ENCODE assay signal across 8 mouse cellular contexts in the genomic region with DNA sequence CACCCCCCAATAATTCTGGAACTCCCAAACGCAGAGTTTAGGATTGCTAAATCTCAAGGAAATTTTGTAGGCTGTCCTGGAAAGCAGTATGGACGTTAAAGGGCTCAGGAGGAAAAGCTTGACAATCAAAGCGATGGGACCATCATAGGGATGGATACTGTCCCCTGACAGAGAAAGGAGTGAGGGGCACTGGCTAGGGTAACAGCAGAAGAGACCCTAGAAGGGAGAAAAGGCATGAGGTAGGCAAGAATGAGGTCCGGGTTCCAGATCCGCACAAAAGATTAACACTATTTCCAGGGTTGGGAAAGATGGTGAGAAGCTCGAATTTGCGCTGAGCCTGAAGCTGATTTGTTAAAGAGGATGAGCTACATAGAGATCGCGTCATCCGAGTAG. TPM values are rescaled to one million over a fixed set of nuclear protein-coding genes. Genes with fewer than 3 reads are reported as not detected.
DNase-seq lines count a peak whose midpoint lies in the region; ATAC-seq lines count a peak whose summit lies in the region.

No protein-coding gene starts in this region.

- peak overlapping the region; percentile 63 for H3K9ac ChIP-seq in kidney, embryonic 15.5 days
- peak overlapping the region; percentile 83 for H3K9ac ChIP-seq in hindbrain, embryonic 14.5 days
- H3K9ac ChIP-seq in midbrain, embryonic 14.5 days (replicated peaks; ENCODE audit: low read length), result peak overlapping the region; percentile 78

- no peak for DNase-seq in kidney, postnatal 4 days
- DNase-seq in hindbrain, embryonic 14.5 days (ENCODE audit: low spot score), result no peak
- peak; percentile 20 for DNase-seq in midbrain, embryonic 14.5 days
- DNase-seq in gastrocnemius, adult 8-10 months (ENCODE audit: low spot score in 2 of 2), result no peak

- 8% methylated on average over 10 of the region's 10 CpGs for WGBS in kidney, embryonic 15.5 days
- 7% methylated on average over 10 of the region's 10 CpGs for WGBS in hindbrain, embryonic 14.5 days
- WGBS in midbrain, embryonic 14.5 days, result 9% methylated on average over 10 of the region's 10 CpGs

- peak overlapping the region; percentile 93 for H3K4me2 ChIP-seq in kidney, embryonic 15.5 days
- peak overlapping the region; percentile 100 for H3K4me2 ChIP-seq in hindbrain, embryonic 14.5 days (replicated peaks)
- H3K4me2 ChIP-seq in midbrain, embryonic 14.5 days (ENCODE audit: low read length), result peak overlapping the region; percentile 82

- H3K27me3 ChIP-seq in kidney, embryonic 15.5 days, result no peaks in the 10 kb centered on the region
- H3K27me3 ChIP-seq in hindbrain, embryonic 14.5 days (ENCODE audit: control insufficient read depth, insufficient read depth, low read length), result no peaks in the 10 kb centered on the region
- no peaks in the 10 kb centered on the region for H3K27me3 ChIP-seq in midbrain, embryonic 14.5 days (ENCODE audit: control insufficient read depth, insufficient read depth, low read length)

- H3K27ac ChIP-seq in kidney, embryonic 15.5 days, result peak overlapping the region; percentile 90
- peak overlapping the region; percentile 89 for H3K27ac ChIP-seq in brown adipose tissue, adult 24 weeks (replicated peaks; ENCODE audit: low read depth, low read length)
- peak overlapping the region; percentile 95 for H3K27ac ChIP-seq in hindbrain, embryonic 14.5 days
- H3K27ac ChIP-seq in midbrain, embryonic 14.5 days (replicated peaks; ENCODE audit: low read depth, low read length), result peak overlapping the region; percentile 92

- peak; percentile 1; the same call in 1 of the 2 replicates for ATAC-seq in kidney, embryonic 15.5 days (replicated peaks; ENCODE audit: low FRiP score)
- no peak for ATAC-seq in hindbrain, embryonic 14.5 days (ENCODE audit: low FRiP score)
- peak; percentile 35; the same call in 1 of the 2 replicates for ATAC-seq in midbrain, embryonic 14.5 days (ENCODE audit: low FRiP score, low TSS enrichment)
- ATAC-seq in activated CD4-positive, CD25-positive, alpha-beta regulatory T cell, adult 4 months, result no peak
- no peak for ATAC-seq in cerebellum, adult (ENCODE audit: insufficient number of reproducible peaks, low FRiP score, low TSS enrichment)

- no peaks in the 10 kb centered on the region for H3K9me3 ChIP-seq in kidney, embryonic 15.5 days (replicated peaks)
- no peaks in the 10 kb centered on the region for H3K9me3 ChIP-seq in hindbrain, embryonic 14.5 days (ENCODE audit: control insufficient read depth, low read length)
- no peaks in the 10 kb centered on the region for H3K9me3 ChIP-seq in midbrain, embryonic 14.5 days (ENCODE audit: control insufficient read depth, low read length)

- H3K4me3 ChIP-seq in kidney, embryonic 15.5 days (replicated peaks), result peak overlapping the region; percentile 73
- H3K4me3 ChIP-seq in brown adipose tissue, adult 24 weeks (ENCODE audit: insufficient read depth, low read depth, low read length), result peak overlapping the region; percentile 61
- H3K4me3 ChIP-seq in hindbrain, embryonic 14.5 days (replicated peaks; ENCODE audit: low read length), result peak overlapping the region; percentile 76
- H3K4me3 ChIP-seq in midbrain, embryonic 14.5 days (replicated peaks; ENCODE audit: low read depth, low read length), result peak overlapping the region; percentile 60

- peaks cover 16% of the 10 kb centered on the region for H3K4me1 ChIP-seq in kidney, embryonic 15.5 days
- H3K4me1 ChIP-seq in brown adipose tissue, adult 24 weeks (ENCODE audit: control insufficient read depth, insufficient read depth, insufficient read length, low read length), result peaks cover 15% of the 10 kb centered on the region
- H3K4me1 ChIP-seq in hindbrain, embryonic 14.5 days (replicated peaks; ENCODE audit: control insufficient read depth, insufficient read depth, low read length), result peaks cover 19% of the 10 kb centered on the region
- H3K4me1 ChIP-seq in midbrain, embryonic 14.5 days (ENCODE audit: control insufficient read depth, insufficient read depth, low read length), result peaks cover 12% of the 10 kb centered on the region

- H3K36me3 ChIP-seq in kidney, embryonic 15.5 days, result 0 out of 2 replicates have a peak, but pooled peaks cover 4% of the 10 kb centered on the region
- peaks cover 7% of the 10 kb centered on the region; the same call in 1 of the 2 replicates for H3K36me3 ChIP-seq in hindbrain, embryonic 14.5 days (replicated peaks; ENCODE audit: control insufficient read depth, insufficient read depth)
- H3K36me3 ChIP-seq in midbrain, embryonic 14.5 days (ENCODE audit: control insufficient read depth, insufficient read depth, low read length), result no peaks in the 10 kb centered on the region

RNA-seq across cellular contexts. Expression of a gene that starts 5.5 kb away (rescaled TPM):
- 5.2 and 6.6 TPM in 2 replicates for polyA plus RNA-seq in kidney, embryonic 15.5 days (2015; fragmentation: Nextera tagmentation; extraction: Ambion mirVana)
- 1.8 TPM in 1 of 2 replicates, not detected in the other for polyA plus RNA-seq in brown adipose tissue, adult 24 weeks (2012; ENCODE audit: insufficient read depth, insufficient read length, missing spikeins)
- 3.1 and 3.2 TPM in 2 replicates for polyA plus RNA-seq in hindbrain, embryonic 14.5 days (2014; fragmentation: Nextera tagmentation; extraction: Ambion mirVana)
- polyA plus RNA-seq in midbrain, embryonic 14.5 days (2014; fragmentation: Nextera tagmentation; extraction: Ambion mirVana), result 3.2 and 3.4 TPM in 2 replicates
- polyA plus RNA-seq in activated CD4-positive, CD25-positive, alpha-beta regulatory T cell, adult 4 months (2017; shearing (Covaris generic)), result 10 to 100 TPM; 22.7 to 24.1 TPM
- 1 to 10 TPM; 1.6 to 3.2 (median 1.8) TPM for total RNA-seq in gastrocnemius, adult 8-10 months (2022)

RNA-seq across cellular contexts. Expression of a gene that starts 6.5 kb away (rescaled TPM):
- not detected in 2 replicates for polyA plus RNA-seq in kidney, embryonic 15.5 days (2015; fragmentation: Nextera tagmentation; extraction: Ambion mirVana)
- polyA plus RNA-seq in brown adipose tissue, adult 24 weeks (2012; ENCODE audit: insufficient read depth, insufficient read length, missing spikeins), result not detected in 2 replicates
- 0.82 and 1.6 TPM in 2 replicates for polyA plus RNA-seq in hindbrain, embryonic 14.5 days (2014; fragmentation: Nextera tagmentation; extraction: Ambion mirVana)
- not detected in 2 replicates for polyA plus RNA-seq in midbrain, embryonic 14.5 days (2014; fragmentation: Nextera tagmentation; extraction: Ambion mirVana)
- polyA plus RNA-seq in activated CD4-positive, CD25-positive, alpha-beta regulatory T cell, adult 4 months (2017; shearing (Covaris generic)), result 1 to 10 TPM; 1.7 to 3.5 TPM
- total RNA-seq in gastrocnemius, adult 8-10 months (2022), result not detected

RNA-seq across cellular contexts. Expression of a gene that starts 13.7 kb away (rescaled TPM):
- polyA plus RNA-seq in kidney, embryonic 15.5 days (2015; fragmentation: Nextera tagmentation; extraction: Ambion mirVana), result 2.9 and 3.5 TPM in 2 replicates
- 0.71 and 2.5 TPM in 2 replicates for polyA plus RNA-seq in brown adipose tissue, adult 24 weeks (2012; ENCODE audit: insufficient read depth, insufficient read length, missing spikeins)
- 17.4 and 21.7 TPM in 2 replicates for polyA plus RNA-seq in hindbrain, embryonic 14.5 days (2014; fragmentation: Nextera tagmentation; extraction: Ambion mirVana)
- 15.7 and 17.5 TPM in 2 replicates for polyA plus RNA-seq in midbrain, embryonic 14.5 days (2014; fragmentation: Nextera tagmentation; extraction: Ambion mirVana)
- polyA plus RNA-seq in activated CD4-positive, CD25-positive, alpha-beta regulatory T cell, adult 4 months (2017; shearing (Covaris generic)), result 10 to 100 TPM; 10.6 to 14.6 TPM
- total RNA-seq in gastrocnemius, adult 8-10 months (2022), result under 1 TPM; 0.29 to 0.89 (median 0.46) TPM

RNA-seq across cellular contexts. Expression of a gene that starts 24.2 kb away (rescaled TPM):
- polyA plus RNA-seq in kidney, embryonic 15.5 days (2015; fragmentation: Nextera tagmentation; extraction: Ambion mirVana), result 7.6 and 10.2 TPM in 2 replicates
- polyA plus RNA-seq in brown adipose tissue, adult 24 weeks (2012; ENCODE audit: insufficient read depth, insufficient read length, missing spikeins), result 1.2 and 1.5 TPM in 2 replicates
- polyA plus RNA-seq in hindbrain, embryonic 14.5 days (2014; fragmentation: Nextera tagmentation; extraction: Ambion mirVana), result 5.6 and 7.7 TPM in 2 replicates
- polyA plus RNA-seq in midbrain, embryonic 14.5 days (2014; fragmentation: Nextera tagmentation; extraction: Ambion mirVana), result 4.0 and 4.5 TPM in 2 replicates
- not detected for polyA plus RNA-seq in activated CD4-positive, CD25-positive, alpha-beta regulatory T cell, adult 4 months (2017; shearing (Covaris generic))
- under 1 TPM; 0.22 to 0.76 (median 0.69) TPM for total RNA-seq in gastrocnemius, adult 8-10 months (2022)

RNA-seq across cellular contexts. Expression of a gene that starts 36.0 kb away (rescaled TPM):
- polyA plus RNA-seq in kidney, embryonic 15.5 days (2015; fragmentation: Nextera tagmentation; extraction: Ambion mirVana), result 1,027 and 1,077 TPM in 2 replicates
- 544 and 683 TPM in 2 replicates for polyA plus RNA-seq in brown adipose tissue, adult 24 weeks (2012; ENCODE audit: insufficient read depth, insufficient read length, missing spikeins)
- polyA plus RNA-seq in hindbrain, embryonic 14.5 days (2014; fragmentation: Nextera tagmentation; extraction: Ambion mirVana), result 549 and 672 TPM in 2 replicates
- polyA plus RNA-seq in midbrain, embryonic 14.5 days (2014; fragmentation: Nextera tagmentation; extraction: Ambion mirVana), result 599 and 678 TPM in 2 replicates
- 100 to 1,000 TPM; 869 to 969 TPM for polyA plus RNA-seq in activated CD4-positive, CD25-positive, alpha-beta regulatory T cell, adult 4 months (2017; shearing (Covaris generic))
- total RNA-seq in gastrocnemius, adult 8-10 months (2022), result 100 to 1,000 TPM; 486 to 610 (median 547) TPM

Comparison
In these comparisons a context has a peak if more than half of its experiments do, and no peak if none do; other contexts are left out.
1. ATAC-seq: peak in kidney, embryonic 15.5 days (single experiment) and midbrain, embryonic 14.5 days (single experiment); none in hindbrain, embryonic 14.5 days (single experiment), activated CD4-positive, CD25-positive, alpha-beta regulatory T cell, adult 4 months (single experiment) and cerebellum, adult (single experiment).
2. Peak in every context shown above with its lines, with median percentiles within 50 percentile points of each other: H3K27ac ChIP-seq, H3K4me2 ChIP-seq, H3K4me3 ChIP-seq and H3K9ac ChIP-seq.